Mouse (Mus musculus) MEL (cell line): ENCODE measurements around the gene Olfr878. TPM values are rescaled to one million over a fixed set of nuclear protein-coding genes. Genes with fewer than 3 reads are reported as not detected.

Experiments
- DNase-seq: peaks from one replicate; pipeline ENCODE4 v3.0.0; 2011; ENCODE audit warnings: low read depth, low spot score
- H3K27ac ChIP-seq: 2 replicates; pipeline ENCODE4 v1.5.1; 2012; ENCODE audit warnings: low read depth, mild to moderate bottlenecking, control low read depth, low read length, moderate library complexity; ENCODE audit not compliant: control insufficient read depth
- H3K27me3 ChIP-seq, 2 experiments: fragments of 150-350 bp in 1 of 2; sonication (generic) in 1 of 2; 2 replicates each; pipeline ENCODE4 v1.6.1; 2012; ENCODE audit warnings: low read length in 2 of 2, mild to moderate bottlenecking in 2 of 2, improper control_type of control experiment in 1 of 2, moderate library complexity in 1 of 2; ENCODE audit not compliant: insufficient read depth in 2 of 2, control insufficient read depth in 1 of 2
- H3K36me3 ChIP-seq, 2 experiments: 2 replicates each; pipeline ENCODE4 v1.6.1; 2012 to 2014; ENCODE audit warnings: low read length in 2 of 2, improper control_type of control experiment in 1 of 2, inconsistent platforms in 1 of 2, mild to moderate bottlenecking in 1 of 2; ENCODE audit not compliant: insufficient read depth in 2 of 2, control insufficient read depth in 1 of 2
- H3K4me1 ChIP-seq, 2 experiments: fragments of 150-350 bp in 1 of 2; sonication (generic) in 1 of 2; 2 replicates each; pipeline ENCODE4 v1.6.1; 2012; ENCODE audit warnings: low read length in 2 of 2, improper control_type of control experiment in 1 of 2, mild to moderate bottlenecking in 1 of 2; ENCODE audit not compliant: insufficient read depth in 2 of 2, control insufficient read depth in 1 of 2
- H3K4me3 ChIP-seq, 2 experiments: fragments of 150-350 bp in 1 of 2; sonication (generic) in 1 of 2; 2 replicates each; pipeline ENCODE4 v1.5.1; 2012; ENCODE audit warnings: low read depth in 2 of 2, low read length in 2 of 2, mild to moderate bottlenecking in 2 of 2, moderate library complexity in 2 of 2, control low read depth in 1 of 2, improper control_type of control experiment in 1 of 2; ENCODE audit not compliant: control insufficient read depth in 1 of 2, insufficient read depth in 1 of 2
- H3K79me2 ChIP-seq: 2 replicates; pipeline ENCODE4 v1.6.1; 2012; ENCODE audit warnings: mild to moderate bottlenecking, low read length, moderate library complexity; ENCODE audit not compliant: control insufficient read depth, poor library complexity, insufficient read depth
- H3K9ac ChIP-seq: 2 replicates; pipeline ENCODE4 v1.6.1; 2012; ENCODE audit warnings: low read depth, mild to moderate bottlenecking, control low read depth, low read length, moderate library complexity; ENCODE audit not compliant: control insufficient read depth, poor library complexity, severe bottlenecking
- H3K9me3 ChIP-seq: fragments of 150-350 bp; sonication (generic); replicated peaks from 2 replicates; pipeline ENCODE4 v1.6.1; 2012; ENCODE audit warnings: mild to moderate bottlenecking, low read length, improper control_type of control experiment, moderate library complexity; ENCODE audit not compliant: insufficient read depth
- CHD1 ChIP-seq: IDR thresholded peaks from 2 replicates; pipeline ENCODE4 v1.6.1; 2012; ENCODE audit warnings: low read depth, mild to moderate bottlenecking, inconsistent platforms, low read length, improper control_type of control experiment
- CHD2 ChIP-seq: IDR thresholded peaks from 2 replicates; pipeline ENCODE4 v1.6.1; 2011; ENCODE audit warnings: low read length, improper control_type of control experiment
- ELF1 ChIP-seq: IDR thresholded peaks from 2 replicates; pipeline ENCODE4 v1.6.1; 2014; ENCODE audit warnings: low read depth, mild to moderate bottlenecking, inconsistent platforms, low read length, improper control_type of control experiment, moderate library complexity
- GATA1 ChIP-seq: IDR thresholded peaks from 2 replicates; pipeline ENCODE4 v1.6.1; 2011; ENCODE audit warnings: low read depth, low read length, improper control_type of control experiment
- HCFC1 ChIP-seq: IDR thresholded peaks from 2 replicates; pipeline ENCODE4 v1.6.1; 2012; ENCODE audit warnings: low read depth, mild to moderate bottlenecking, inconsistent platforms, low read length, improper control_type of control experiment, moderate library complexity
- KAT2A ChIP-seq: conservative IDR thresholded peaks from 2 replicates; pipeline ENCODE4 v1.6.1; 2012; ENCODE audit warnings: low read depth, low read length, improper control_type of control experiment, inconsistent platforms
- MAX ChIP-seq: IDR thresholded peaks from 2 replicates; pipeline ENCODE4 v1.6.1; 2011; ENCODE audit warnings: low read length, improper control_type of control experiment
- MAZ ChIP-seq: IDR thresholded peaks from 2 replicates; pipeline ENCODE4 v1.6.1; 2012; ENCODE audit warnings: low read depth, mild to moderate bottlenecking, inconsistent platforms, low read length, improper control_type of control experiment
- MXI1 ChIP-seq: IDR thresholded peaks from 2 replicates; pipeline ENCODE4 v1.6.1; 2011; ENCODE audit warnings: mild to moderate bottlenecking, low read depth, low read length, improper control_type of control experiment
- MYC ChIP-seq: IDR thresholded peaks from 2 replicates; pipeline ENCODE4 v1.6.1; 2011; ENCODE audit warnings: low read depth, mild to moderate bottlenecking, low read length, improper control_type of control experiment, moderate library complexity
- NELFE ChIP-seq: IDR thresholded peaks from 2 replicates; pipeline ENCODE4 v1.6.1; 2011; ENCODE audit warnings: low read depth, low read length, improper control_type of control experiment
- POLR2A ChIP-seq, 2 experiments: IDR thresholded peaks; 2 replicates each; pipeline ENCODE4 v1.6.1; 2011 to 2012; ENCODE audit warnings: low read length in 2 of 2, mild to moderate bottlenecking in 2 of 2, control low read depth in 1 of 2, improper control_type of control experiment in 1 of 2, low read depth in 1 of 2, moderate library complexity in 1 of 2; ENCODE audit not compliant: control insufficient read depth in 1 of 2, insufficient read depth in 1 of 2, poor library complexity in 1 of 2
- POLR2AphosphoS2 ChIP-seq: IDR thresholded peaks from 2 replicates; pipeline ENCODE4 v1.6.1; 2011; ENCODE audit warnings: low read length, improper control_type of control experiment
- RAD21 ChIP-seq: IDR thresholded peaks from 2 replicates; pipeline ENCODE4 v1.6.1; 2011; ENCODE audit warnings: mild to moderate bottlenecking, low read depth, low read length, improper control_type of control experiment
- RCOR1 ChIP-seq: IDR thresholded peaks from 2 replicates; pipeline ENCODE4 v1.6.1; 2012; ENCODE audit warnings: low read depth, mild to moderate bottlenecking, inconsistent platforms, low read length, improper control_type of control experiment
- SMC3 ChIP-seq: IDR thresholded peaks from 2 replicates; pipeline ENCODE4 v1.6.1; 2011; ENCODE audit warnings: low read depth, low read length, improper control_type of control experiment
- TAL1 ChIP-seq: IDR thresholded peaks from 2 replicates; pipeline ENCODE4 v1.6.1; 2012; ENCODE audit warnings: mild to moderate bottlenecking, inconsistent platforms, low read length, moderate library complexity, mixed read lengths
- TCF12 ChIP-seq: IDR thresholded peaks from 2 replicates; pipeline ENCODE4 v1.6.1; 2014; ENCODE audit warnings: low read depth, mild to moderate bottlenecking, inconsistent platforms, low read length, improper control_type of control experiment, moderate library complexity
- USF1 ChIP-seq: IDR thresholded peaks from 2 replicates; pipeline ENCODE4 v1.6.1; 2014; ENCODE audit warnings: low read depth, mild to moderate bottlenecking, inconsistent platforms, low read length, improper control_type of control experiment, moderate library complexity
- ZKSCAN1 ChIP-seq: IDR thresholded peaks from 2 replicates; pipeline ENCODE4 v1.6.1; 2012; ENCODE audit warnings: low read depth, mild to moderate bottlenecking, inconsistent platforms, low read length, improper control_type of control experiment, moderate library complexity
- ZMIZ1 ChIP-seq: IDR thresholded peaks from 2 replicates; pipeline ENCODE4 v1.6.1; 2012; ENCODE audit warnings: low read depth, mild to moderate bottlenecking, inconsistent platforms, low read length, improper control_type of control experiment, moderate library complexity
- ZNF384 ChIP-seq: IDR thresholded peaks from 2 replicates; pipeline ENCODE4 v1.6.1; 2012; ENCODE audit warnings: low read depth, mild to moderate bottlenecking, inconsistent platforms, low read length, improper control_type of control experiment
- polyA plus RNA-seq, 2 experiments: library from polyadenylated mRNA; stranded (reverse) in 1 of 2; unstranded in 1 of 2; fragments of >175 nt in 1 of 2; fragments of >200 nt in 1 of 2; gene quantifications; 2 replicates each; pipeline versions ENCODE4 v1.2.1 to v1.2.4; 2012; ENCODE audit warnings: low replicate concordance in 2 of 2, low read depth in 1 of 2; ENCODE audit not compliant: insufficient read length in 2 of 2, insufficient read depth in 1 of 2, missing spikeins in 1 of 2
- total RNA-seq: library from RNA; depleted of rRNA; stranded (reverse); fragments of 300-350 nt; gene quantifications from 2 replicates; pipeline ENCODE4 v1.2.3, GENCODE M21; 2012

Olfr878 gene
- total and polyA plus RNA-seq, 3 experiments, result not detected

GRCm38 (mm10) chr9:37905555-37905954 lies 12.1 kb upstream of the Olfr878 start:
- Histone ChIP-seq H3K27ac (no peak overlapping the region), H3K79me2 (no peaks in the 10 kb centered on the region), H3K4me1 (no peaks in the 10 kb centered on the region), H3K9me3 (no peaks in the 10 kb centered on the region), H3K36me3 (no peaks in the 10 kb centered on the region), H3K4me3 (no peak overlapping the region), H3K27me3 (no peaks in the 10 kb centered on the region), H3K9ac (no peak overlapping the region)
- TF ChIP-seq TCF12 (no peak), ZMIZ1 (no peak), RCOR1 (no peak), ZNF384 (no peak)
- no peak for DNase-seq

GRCm38 (mm10) chr9:37918018-37918417 lies 378 bp downstream of the Olfr878 start:
- no peak overlapping the region for H3K27ac ChIP-seq
- no peaks in the 10 kb centered on the region; a peak in 1 of 4 replicates for H3K27me3 ChIP-seq
- TF ChIP-seq ELF1 (no peak), MYC (no peak), HCFC1 (no peak), GATA1 (no peak), USF1 (no peak), POLR2AphosphoS2 (no peak), CHD1 (no peak), KAT2A (no peak), ZKSCAN1 (no peak), MAX (no peak), MAZ (no peak), POLR2A (IDR thresholded peaks at IDR 0.05; ENCODE audit: control insufficient read depth in 1 of 2, insufficient read depth in 1 of 2, low read depth in 1 of 2, low read length in 2 of 2, poor library complexity in 1 of 2) (no peak), RAD21 (no peak)
- no peak for DNase-seq
- no peak overlapping the region for H3K4me3 ChIP-seq
- no peaks in the 10 kb centered on the region for H3K79me2 ChIP-seq
- no peak overlapping the region for H3K9ac ChIP-seq
- no peaks in the 10 kb centered on the region for H3K36me3 ChIP-seq
- no peaks in the 10 kb centered on the region for H3K4me1 ChIP-seq
- H3K9me3 ChIP-seq, result no peaks in the 10 kb centered on the region

- H3K4me1 ChIP-seq, result no peaks in the 10 kb centered on the region
- no peaks in the 10 kb centered on the region for H3K79me2 ChIP-seq
- no peaks in the 10 kb centered on the region for H3K36me3 ChIP-seq
- H3K9ac ChIP-seq, result no peak overlapping the region
- H3K27ac ChIP-seq, result no peak overlapping the region
- H3K27me3 ChIP-seq, result no peaks in the 10 kb centered on the region; a peak in 1 of 4 replicates
- no peak overlapping the region for H3K4me3 ChIP-seq
- TF ChIP-seq CHD2 (no peak), HCFC1 (no peak), SMC3 (no peak), TAL1 (no peak), MXI1 (no peak), NELFE (no peak), POLR2A (IDR thresholded peaks at IDR 0.05; ENCODE audit: control insufficient read depth in 1 of 2, insufficient read depth in 1 of 2, low read depth in 1 of 2, low read length in 2 of 2, poor library complexity in 1 of 2) (no peak)
- H3K9me3 ChIP-seq, result no peaks in the 10 kb centered on the region
- DNase-seq, result no peak
Observed at GRCm38 (mm10) chr9:37924194-37924593, 6.6 kb downstream of the Olfr878 start.
